Mouse (Mus musculus): ENCODE measurements around the gene Arpc2. TPM values are rescaled to one million over a fixed set of nuclear protein-coding genes. Genes with fewer than 3 reads are reported as not detected.

The Arpc2 gene
- total and polyA plus RNA-seq, 3 experiments = 108 to 423 (median 141) TPM

- H3K27me3 ChIP-seq (ENCODE audit: control insufficient read depth in 1 of 2, insufficient read depth in 2 of 2, low read length in 2 of 2) = no peaks in the 10 kb centered on the region
- no peak overlapping the region for H3K4me3 ChIP-seq (ENCODE audit: control insufficient read depth in 1 of 2, insufficient read depth in 1 of 2, low read depth in 2 of 2, low read length in 2 of 2)
- H3K79me2 ChIP-seq (ENCODE audit: control insufficient read depth, insufficient read depth, low read length, poor library complexity) = peaks cover 4% of the 10 kb centered on the region
- peaks cover 13 to 35% of the 10 kb centered on the region in 2 experiments for H3K4me1 ChIP-seq (ENCODE audit: control insufficient read depth in 1 of 2, insufficient read depth in 2 of 2, low read length in 2 of 2)
- peak overlapping the region; percentile 54 for H3K27ac ChIP-seq (ENCODE audit: control insufficient read depth, low read depth, low read length)
- DNase-seq (ENCODE audit: low read depth, low spot score) = peak; percentile 84
- H3K9ac ChIP-seq (ENCODE audit: control insufficient read depth, low read depth, low read length, poor library complexity, severe bottlenecking) = peak overlapping the region; percentile 19; the same call in 1 of the 2 replicates
- H3K9me3 ChIP-seq (replicated peaks; ENCODE audit: insufficient read depth, low read length) = no peaks in the 10 kb centered on the region
- H3K36me3 ChIP-seq (ENCODE audit: control insufficient read depth in 1 of 2, insufficient read depth in 2 of 2, low read length in 2 of 2) = peaks cover 0 to 21% of the 10 kb centered on the region in 2 experiments
- TF ChIP-seq TAL1 (IDR thresholded peaks at IDR 0.05; ENCODE audit: low read length) (peak; percentile 70), POLR2AphosphoS5 (IDR thresholded peaks at IDR 0.05; ENCODE audit: borderline replicate concordance, low read depth, low read length) (no peak), MYB (IDR thresholded peaks at IDR 0.05; ENCODE audit: low read depth, low read length) (no peak), ELF1 (IDR thresholded peaks at IDR 0.05; ENCODE audit: low read depth, low read length) (no peak), MYC (IDR thresholded peaks at IDR 0.05; ENCODE audit: low read depth, low read length) (no peak), RCOR1 (IDR thresholded peaks at IDR 0.05; ENCODE audit: low read depth, low read length) (peak; percentile 53; the same call in 1 of the 2 replicates), USF2 (IDR thresholded peaks at IDR 0.05; ENCODE audit: borderline replicate concordance in 1 of 2, insufficient read depth in 1 of 2, low read depth in 1 of 2, low read length in 2 of 2) (no peak), MAFK (IDR thresholded peaks at IDR 0.05; ENCODE audit: borderline replicate concordance, low read depth, low read length) (no peak), GATA1 (IDR thresholded peaks at IDR 0.05; ENCODE audit: low read depth, low read length) (peak; percentile 57), JUND (IDR thresholded peaks at IDR 0.05; ENCODE audit: low read depth, low read length) (no peak), ZMIZ1 (IDR thresholded peaks at IDR 0.05; ENCODE audit: low read depth, low read length) (no peak), CHD2 (IDR thresholded peaks at IDR 0.05; ENCODE audit: low read length) (no peak), ZC3H11A (IDR thresholded peaks at IDR 0.05; ENCODE audit: low read depth, low read length) (no peak), MEF2A (IDR thresholded peaks at IDR 0.05; ENCODE audit: extremely low read depth, insufficient replicate concordance, low read depth, low read length, poor library complexity, severe bottlenecking) (no peak), USF1 (IDR thresholded peaks at IDR 0.05; ENCODE audit: low read depth, low read length) (no peak), POLR2A (IDR thresholded peaks at IDR 0.05; ENCODE audit: control insufficient read depth in 1 of 2, insufficient read depth in 1 of 2, low read depth in 1 of 2, low read length in 2 of 2, poor library complexity in 1 of 2) (no peak), UBTF (IDR thresholded peaks at IDR 0.05; ENCODE audit: borderline replicate concordance, insufficient read depth, low read depth, low read length) (no peak), ETS1 (IDR thresholded peaks at IDR 0.05; ENCODE audit: low read depth, low read length) (peak; percentile 74), EP300 (IDR thresholded peaks at IDR 0.05; ENCODE audit: low read depth in 1 of 2, low read length in 2 of 2) (peak; percentile 52 to 72), RAD21 (IDR thresholded peaks at IDR 0.05; ENCODE audit: low read depth, low read length) (no peak), POLR2AphosphoS2 (IDR thresholded peaks at IDR 0.05; ENCODE audit: low read length) (no peak), GABPA (IDR thresholded peaks at IDR 0.05; ENCODE audit: low read depth, low read length) (no peak), MAZ (IDR thresholded peaks at IDR 0.05; ENCODE audit: low read depth, low read length) (no peak), CTCF (IDR thresholded peaks at IDR 0.05 in 2 of 3, conservative IDR thresholded peaks at IDR 0.05 in 1 of 3; ENCODE audit: control insufficient read depth in 1 of 3, insufficient read depth in 1 of 3, low read depth in 2 of 3, low read length in 3 of 3, poor library complexity in 1 of 3, severe bottlenecking in 1 of 3) (no peak), E2F4 (IDR thresholded peaks at IDR 0.05; ENCODE audit: borderline replicate concordance, low read depth, low read length) (no peak), SIN3A (IDR thresholded peaks at IDR 0.05; ENCODE audit: low read length) (peak; percentile 75), MXI1 (IDR thresholded peaks at IDR 0.05; ENCODE audit: low read depth, low read length) (no peak; the same call in 1 of the 2 replicates), NELFE (IDR thresholded peaks at IDR 0.05; ENCODE audit: low read depth, low read length) (no peak; the same call in 1 of the 2 replicates), CHD1 (IDR thresholded peaks at IDR 0.05; ENCODE audit: low read depth, low read length) (no peak), TCF12 (IDR thresholded peaks at IDR 0.05; ENCODE audit: low read depth, low read length) (0 out of 2 replicates have a peak, but pooled peaks have one; percentile 33), MAX (IDR thresholded peaks at IDR 0.05; ENCODE audit: low read length) (no peak), TBP (IDR thresholded peaks at IDR 0.05; ENCODE audit: low read depth, low read length) (no peak), SMC3 (IDR thresholded peaks at IDR 0.05; ENCODE audit: low read depth, low read length) (no peak), NRF1 (IDR thresholded peaks at IDR 0.05; ENCODE audit: insufficient read depth, low read depth, low read length, poor library complexity, severe bottlenecking) (no peak), ZNF384 (IDR thresholded peaks at IDR 0.05; ENCODE audit: low read depth, low read length) (no peak), HCFC1 (IDR thresholded peaks at IDR 0.05; ENCODE audit: low read depth, low read length) (no peak), KAT2A (conservative IDR thresholded peaks at IDR 0.05; ENCODE audit: low read depth, low read length) (no peak)
These were observed 59.7 kb downstream of the Arpc2 start for GRCm38 (mm10) chr1:74295456-74296171.

All from MEL (cell line).